Mouse (Mus musculus): ENCODE measurements around the gene Dusp8. TPM values are rescaled to one million over a fixed set of nuclear protein-coding genes. Genes with fewer than 3 reads are reported as not detected.
A peak's percentile ranks its signal among the peaks of the same experiment; 100 is the strongest.

The Dusp8 gene
- polyA plus RNA-seq, 1 experiment from 2014 or later: 20.9 TPM

GRCm38 (mm10) chr7:142089648-142090447 is 5.8 kb downstream of the Dusp8 start:
- Histone ChIP-seq H3K27ac (ENCODE audit: low read depth, low read length) (peak overlapping the region; percentile 92), H3K4me1 (replicated peaks; ENCODE audit: control insufficient read depth, insufficient read depth, low read length) (peaks cover 31% of the 10 kb centered on the region), H3K9me3 (ENCODE audit: control insufficient read depth, low read length) (no peaks in the 10 kb centered on the region), H3K4me3 (ENCODE audit: low read depth, low read length) (no peak overlapping the region), H3K27me3 (ENCODE audit: control insufficient read depth, insufficient read depth, low read length) (peaks cover 4% of the 10 kb centered on the region), H3K36me3 (ENCODE audit: control insufficient read depth, insufficient read depth, low read length) (no peaks in the 10 kb centered on the region), H3K9ac (ENCODE audit: low read depth, low read length) (no peak overlapping the region), H3K4me2 (replicated peaks; ENCODE audit: low read depth, low read length) (no peak overlapping the region)
- WGBS: 52% methylated on average over 17 of the region's 17 CpGs
- DNase-seq (ENCODE audit: low spot score) (no peak), ATAC-seq (ENCODE audit: low FRiP score) (no peak)

DNA sequence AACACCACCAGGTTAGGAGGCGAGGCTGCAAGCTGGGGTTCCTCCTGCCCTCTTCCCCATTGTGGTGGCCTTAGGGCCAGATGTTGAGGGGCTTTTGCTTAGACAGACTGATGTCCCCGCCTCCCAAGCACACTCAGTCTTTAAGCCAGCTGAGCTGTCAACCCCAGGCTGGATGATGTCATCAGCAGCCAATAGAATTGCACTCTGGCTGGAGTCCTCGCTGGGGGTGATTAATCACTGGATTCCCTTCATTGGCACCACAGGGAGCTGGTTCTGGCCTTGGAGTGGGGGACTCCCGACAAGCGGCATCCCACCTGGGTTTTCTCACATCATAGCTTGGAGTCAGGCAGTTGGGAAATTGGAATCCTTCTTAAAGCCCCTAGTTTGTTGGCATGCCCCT is 6.8 kb downstream of the Dusp8 start:
- H3K9ac ChIP-seq (ENCODE audit: low read depth, low read length): no peak overlapping the region
- peaks cover 11% of the 10 kb centered on the region for H3K27me3 ChIP-seq (ENCODE audit: control insufficient read depth, insufficient read depth, low read length)
- H3K4me3 ChIP-seq (ENCODE audit: low read depth, low read length): no peak overlapping the region
- H3K9me3 ChIP-seq (ENCODE audit: control insufficient read depth, low read length): no peaks in the 10 kb centered on the region
- no peaks in the 10 kb centered on the region for H3K36me3 ChIP-seq (ENCODE audit: control insufficient read depth, insufficient read depth, low read length)
- H3K27ac ChIP-seq (ENCODE audit: low read depth, low read length): peak overlapping the region; percentile 92
- WGBS: 1% methylated on average over 5 of the region's 5 CpGs
- DNase-seq (ENCODE audit: low spot score): peak; percentile 82
- no peak overlapping the region; the same call in 1 of the 2 replicates for H3K4me2 ChIP-seq (replicated peaks; ENCODE audit: low read depth, low read length)
- H3K4me1 ChIP-seq (replicated peaks; ENCODE audit: control insufficient read depth, insufficient read depth, low read length): peaks cover 31% of the 10 kb centered on the region
- peak; percentile 89 for ATAC-seq (ENCODE audit: low FRiP score)

GRCm38 (mm10) chr7:142087069-142087652 is 8.5 kb downstream of the Dusp8 start:
- Histone ChIP-seq H3K36me3 (ENCODE audit: control insufficient read depth, insufficient read depth, low read length) (no peaks in the 10 kb centered on the region), H3K4me3 (ENCODE audit: low read depth, low read length) (no peak overlapping the region), H3K9ac (ENCODE audit: low read depth, low read length) (no peak overlapping the region), H3K4me1 (replicated peaks; ENCODE audit: control insufficient read depth, insufficient read depth, low read length) (peaks cover 22% of the 10 kb centered on the region), H3K4me2 (replicated peaks; ENCODE audit: low read depth, low read length) (no peak overlapping the region), H3K27me3 (ENCODE audit: control insufficient read depth, insufficient read depth, low read length) (peaks cover 25% of the 10 kb centered on the region), H3K27ac (ENCODE audit: low read depth, low read length) (no peak overlapping the region), H3K9me3 (ENCODE audit: control insufficient read depth, low read length) (no peaks in the 10 kb centered on the region)
- no peak for DNase-seq (ENCODE audit: low spot score)
- 91% methylated on average over 1 of the region's 1 CpGs for WGBS
- ATAC-seq (ENCODE audit: low FRiP score): no peak

DNA sequence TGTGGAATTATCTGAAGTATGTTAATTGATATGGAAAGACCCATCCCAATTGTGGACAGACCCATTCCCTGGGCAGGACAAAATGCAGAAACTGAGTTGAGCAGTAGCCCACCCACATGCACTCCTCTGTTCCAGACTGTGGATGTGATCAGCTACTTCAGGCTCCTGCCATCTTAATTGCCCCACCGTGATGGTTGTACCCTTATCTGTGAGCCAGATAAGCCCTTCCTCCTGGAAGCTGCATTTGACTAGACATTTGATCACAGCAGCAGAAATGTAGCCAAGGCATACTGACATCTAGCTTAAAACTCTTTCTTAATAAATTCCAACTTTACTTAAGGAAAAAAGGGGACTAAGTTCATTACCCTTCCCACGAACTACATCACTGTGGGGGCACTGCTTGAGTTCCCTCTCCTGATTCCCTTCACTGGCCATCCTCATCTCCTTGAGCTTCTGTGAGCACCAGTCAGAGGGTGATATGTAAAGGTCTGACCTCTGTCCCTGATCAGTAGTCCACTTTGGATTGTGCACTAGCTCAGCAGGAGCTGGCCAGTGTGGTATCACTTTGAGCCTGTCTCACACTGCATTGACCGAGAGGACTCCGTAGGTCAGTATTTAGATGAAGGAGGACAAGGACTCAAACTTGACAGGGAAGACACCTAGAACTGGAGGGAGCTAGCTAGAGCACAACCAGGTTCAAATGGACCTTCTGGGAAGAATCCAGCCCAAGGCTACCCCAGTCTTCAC is 9.3 kb downstream of the Dusp8 start:
- DNase-seq (ENCODE audit: low spot score) (no peak), ATAC-seq (ENCODE audit: low FRiP score) (no peak)
- Histone ChIP-seq H3K4me1 (replicated peaks; ENCODE audit: control insufficient read depth, insufficient read depth, low read length) (peaks cover 21% of the 10 kb centered on the region), H3K27me3 (ENCODE audit: control insufficient read depth, insufficient read depth, low read length) (peaks cover 27% of the 10 kb centered on the region), H3K27ac (ENCODE audit: low read depth, low read length) (no peak overlapping the region), H3K9me3 (ENCODE audit: control insufficient read depth, low read length) (no peaks in the 10 kb centered on the region), H3K4me2 (replicated peaks; ENCODE audit: low read depth, low read length) (no peak overlapping the region), H3K9ac (ENCODE audit: low read depth, low read length) (no peak overlapping the region), H3K36me3 (ENCODE audit: control insufficient read depth, insufficient read depth, low read length) (no peaks in the 10 kb centered on the region), H3K4me3 (ENCODE audit: low read depth, low read length) (no peak overlapping the region)
- WGBS: 88% methylated on average over 4 of the region's 4 CpGs

- no peaks in the 10 kb centered on the region for H3K36me3 ChIP-seq (ENCODE audit: control insufficient read depth, insufficient read depth, low read length)
- no peak overlapping the region for H3K4me3 ChIP-seq (ENCODE audit: low read depth, low read length)
- H3K4me1 ChIP-seq (replicated peaks; ENCODE audit: control insufficient read depth, insufficient read depth, low read length): peaks cover 17% of the 10 kb centered on the region
- 61% methylated on average over 3 of the region's 3 CpGs for WGBS
- H3K27ac ChIP-seq (ENCODE audit: low read depth, low read length): no peak overlapping the region
- peaks cover 31% of the 10 kb centered on the region for H3K27me3 ChIP-seq (ENCODE audit: control insufficient read depth, insufficient read depth, low read length)
- H3K4me2 ChIP-seq (replicated peaks; ENCODE audit: low read depth, low read length): no peak overlapping the region
- no peaks in the 10 kb centered on the region for H3K9me3 ChIP-seq (ENCODE audit: control insufficient read depth, low read length)
- no peak for ATAC-seq (ENCODE audit: low FRiP score)
- DNase-seq (ENCODE audit: low spot score): no peak
- no peak overlapping the region for H3K9ac ChIP-seq (ENCODE audit: low read depth, low read length)
Measured at GRCm38 (mm10) chr7:142084820-142085219, 10.8 kb downstream of the Dusp8 start.

- no peak overlapping the region for H3K27ac ChIP-seq (ENCODE audit: low read depth, low read length)
- H3K4me2 ChIP-seq (replicated peaks; ENCODE audit: low read depth, low read length): no peak overlapping the region
- no peaks in the 10 kb centered on the region for H3K9me3 ChIP-seq (ENCODE audit: control insufficient read depth, low read length)
- DNase-seq (ENCODE audit: low spot score) (no peak), ATAC-seq (ENCODE audit: low FRiP score) (no peak)
- no peak overlapping the region for H3K4me3 ChIP-seq (ENCODE audit: low read depth, low read length)
- 30% methylated on average over 5 of the region's 5 CpGs for WGBS
- no peaks in the 10 kb centered on the region for H3K36me3 ChIP-seq (ENCODE audit: control insufficient read depth, insufficient read depth, low read length)
- peaks cover 31% of the 10 kb centered on the region for H3K27me3 ChIP-seq (ENCODE audit: control insufficient read depth, insufficient read depth, low read length)
- no peak overlapping the region for H3K9ac ChIP-seq (ENCODE audit: low read depth, low read length)
- H3K4me1 ChIP-seq (replicated peaks; ENCODE audit: control insufficient read depth, insufficient read depth, low read length): peaks cover 13% of the 10 kb centered on the region
Measured at GRCm38 (mm10) chr7:142084395-142084794, 11.2 kb downstream of the Dusp8 start.

DNA sequence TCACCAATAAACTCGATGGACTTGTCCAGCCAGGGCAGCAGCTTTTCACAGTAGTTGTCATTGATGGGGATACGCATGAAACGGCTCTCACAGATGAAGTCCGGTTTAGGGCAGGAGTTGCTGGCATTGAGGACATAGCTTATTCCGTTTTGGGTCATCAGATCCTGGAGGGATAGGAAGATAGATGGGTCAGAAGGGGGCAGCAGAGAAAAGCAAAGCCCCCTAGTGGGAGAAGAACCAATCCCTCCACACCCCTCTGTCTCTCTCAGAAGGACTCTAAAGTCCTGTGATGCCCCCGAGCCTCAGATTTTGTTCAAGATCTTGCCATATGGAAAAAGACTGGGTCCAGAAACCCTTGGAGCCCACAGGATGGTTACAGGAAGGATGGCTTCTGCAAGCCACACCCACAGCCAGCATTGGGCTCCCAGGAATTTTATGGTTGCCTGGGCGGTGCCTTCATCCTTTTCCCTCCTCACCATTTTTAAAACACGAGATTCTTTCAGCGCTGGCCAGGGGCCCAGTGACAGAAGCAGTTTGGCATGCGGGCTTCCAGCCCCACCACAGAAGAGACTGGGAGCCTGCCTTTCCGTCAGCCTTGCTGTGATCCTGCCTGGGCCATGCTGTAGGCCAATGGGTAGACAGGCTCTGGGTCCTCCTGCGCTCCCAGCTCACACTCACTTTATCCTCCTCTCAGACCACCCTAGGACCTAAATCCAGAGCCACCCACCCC is 11.9 kb downstream of the Dusp8 start:
- WGBS: 34% methylated on average over 12 of the region's 12 CpGs
- Histone ChIP-seq H3K9me3 (ENCODE audit: control insufficient read depth, low read length) (no peaks in the 10 kb centered on the region), H3K4me3 (ENCODE audit: low read depth, low read length) (no peak overlapping the region), H3K4me1 (replicated peaks; ENCODE audit: control insufficient read depth, insufficient read depth, low read length) (peaks cover 8% of the 10 kb centered on the region), H3K27ac (ENCODE audit: low read depth, low read length) (no peak overlapping the region), H3K9ac (ENCODE audit: low read depth, low read length) (no peak overlapping the region), H3K4me2 (replicated peaks; ENCODE audit: low read depth, low read length) (no peak overlapping the region), H3K36me3 (ENCODE audit: control insufficient read depth, insufficient read depth, low read length) (no peaks in the 10 kb centered on the region), H3K27me3 (ENCODE audit: control insufficient read depth, insufficient read depth, low read length) (peaks cover 31% of the 10 kb centered on the region)
- ATAC-seq (ENCODE audit: low FRiP score): no peak
- DNase-seq (ENCODE audit: low spot score): no peak

DNA sequence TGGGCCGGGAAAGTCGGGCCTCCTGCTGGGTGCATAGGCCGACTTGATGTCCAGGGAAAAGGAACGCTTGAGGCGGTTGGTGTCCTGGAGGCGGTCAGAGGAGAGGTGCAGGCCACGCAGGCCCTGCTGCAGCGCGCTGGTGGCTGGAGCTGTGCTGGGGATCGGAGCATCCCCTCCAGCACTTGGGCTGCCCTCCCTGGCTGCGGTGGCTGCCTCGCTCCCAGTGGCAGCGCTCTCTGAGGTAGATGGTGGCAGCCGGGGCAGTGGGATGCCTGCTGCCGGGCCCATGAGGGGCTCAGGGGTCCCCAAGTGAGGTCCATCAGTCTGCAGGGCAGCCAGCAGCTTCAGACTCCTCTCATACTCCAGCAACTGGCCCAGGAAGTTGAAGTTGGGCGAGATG is 13.0 kb downstream of the Dusp8 start:
- H3K4me1 ChIP-seq (replicated peaks; ENCODE audit: control insufficient read depth, insufficient read depth, low read length): peaks cover 5% of the 10 kb centered on the region
- peaks cover 31% of the 10 kb centered on the region for H3K27me3 ChIP-seq (ENCODE audit: control insufficient read depth, insufficient read depth, low read length)
- WGBS: 41% methylated on average over 10 of the region's 16 CpGs
- H3K4me2 ChIP-seq (replicated peaks; ENCODE audit: low read depth, low read length): peak overlapping the region; percentile 33; the same call in 1 of the 2 replicates
- no peak for DNase-seq (ENCODE audit: low spot score)
- no peak for ATAC-seq (ENCODE audit: low FRiP score)
- no peak overlapping the region for H3K9ac ChIP-seq (ENCODE audit: low read depth, low read length)
- no peaks in the 10 kb centered on the region for H3K9me3 ChIP-seq (ENCODE audit: control insufficient read depth, low read length)
- no peaks in the 10 kb centered on the region for H3K36me3 ChIP-seq (ENCODE audit: control insufficient read depth, insufficient read depth, low read length)
- H3K4me3 ChIP-seq (ENCODE audit: low read depth, low read length): no peak overlapping the region
- H3K27ac ChIP-seq (ENCODE audit: low read depth, low read length): no peak overlapping the region
